In genomic region chr10:18886918-18887625, GRCm38 (mm10) we compare ENCODE assay signal across 8 mouse cellular contexts. TPM values are rescaled to one million over a fixed set of nuclear protein-coding genes. Genes with fewer than 3 reads are reported as not detected.
A peak's percentile ranks its signal among the peaks of the same experiment; 100 is the strongest.
DNase-seq lines count a peak whose midpoint lies in the region; ATAC-seq and TF ChIP-seq lines count a peak whose summit lies in the region.

No protein-coding gene starts in this region.

- no peak overlapping the region for H3K27ac ChIP-seq in kidney, embryonic 16.5 days (ENCODE audit: low read length)
- peak overlapping the region; percentile 78 for H3K27ac ChIP-seq in heart, adult 2 months

- TF ChIP-seq EP300 in heart, adult 2 months (IDR thresholded peaks at IDR 0.05; ENCODE audit: insufficient read depth, low read depth, low read length): peak; percentile 84

- 70% methylated on average over 4 of the region's 4 CpGs for WGBS in kidney, embryonic 16.5 days
- WGBS in heart, adult 2 months: 39% methylated on average over 4 of the region's 4 CpGs

- DNase-seq in kidney, adult 18-20 months: peak; percentile 51
- peak; percentile 13 for DNase-seq in cerebellum, adult 8-10 months
- DNase-seq in heart, adult 2 months: peak; percentile 74 to 84
- DNase-seq in layer of hippocampus, postnatal 10 days (ENCODE audit: low spot score in 2 of 2): peak; percentile 37 to 52
- DNase-seq in right cerebral cortex, adult 18-20 months: peak; percentile 49
- no peak for DNase-seq in retina, postnatal 1 day
- no peak for DNase-seq in thymus, adult 18-20 months

- no peak overlapping the region for H3K4me2 ChIP-seq in kidney, embryonic 16.5 days (replicated peaks; ENCODE audit: low read depth, low read length)

- no peak for TF ChIP-seq CTCF in heart, adult 2 months (IDR thresholded peaks at IDR 0.05)

- H3K27me3 ChIP-seq in kidney, embryonic 16.5 days (ENCODE audit: insufficient read depth, low read length): no peaks in the 10 kb centered on the region
- H3K27me3 ChIP-seq in heart, adult 2 months (ENCODE audit: control insufficient read depth, insufficient read depth, low read length): no peaks in the 10 kb centered on the region

- H3K4me3 ChIP-seq in kidney, embryonic 16.5 days (ENCODE audit: low read length): no peak overlapping the region
- H3K4me3 ChIP-seq in heart, adult 2 months: peak overlapping the region; percentile 28; the same call in 1 of the 2 replicates

- no peaks in the 10 kb centered on the region for H3K9me3 ChIP-seq in kidney, embryonic 16.5 days (ENCODE audit: low read length)

- no peaks in the 10 kb centered on the region for H3K36me3 ChIP-seq in kidney, embryonic 16.5 days (ENCODE audit: insufficient read depth, low read length)
- H3K36me3 ChIP-seq in heart, adult 2 months (ENCODE audit: control insufficient read depth, insufficient read depth, low read length): no peaks in the 10 kb centered on the region

- no peaks in the 10 kb centered on the region for H3K79me2 ChIP-seq in heart, adult 2 months (replicated peaks; ENCODE audit: control insufficient read depth, insufficient read depth, low read length)

- H3K9ac ChIP-seq in kidney, embryonic 16.5 days (replicated peaks; ENCODE audit: low read length): no peak overlapping the region
- no peak overlapping the region for H3K9ac ChIP-seq in heart, adult 2 months (ENCODE audit: low read depth, low read length)

- H3K4me1 ChIP-seq in kidney, embryonic 16.5 days (ENCODE audit: insufficient read depth, low read length): no peaks in the 10 kb centered on the region
- peaks cover 3% of the 10 kb centered on the region; the same call in 1 of the 2 replicates for H3K4me1 ChIP-seq in heart, adult 2 months (ENCODE audit: control insufficient read depth, insufficient read depth, low read length)

- peak; percentile 59; the same call in 1 of the 2 replicates for TF ChIP-seq POLR2A in heart, adult 2 months (IDR thresholded peaks at IDR 0.05; ENCODE audit: insufficient read depth, low read depth, low read length)

- ATAC-seq in kidney, embryonic 16.5 days (ENCODE audit: low FRiP score, low TSS enrichment): no peak

- intact Hi-C loops in heart, adult 2 months (cut with DNase I): loop anchor here (2.0 kb wide), 1 partner anchor 42 kb away; the partner anchor contains the start of gene Perp

RNA-seq across cellular contexts. Expression of gene Perp, which starts 42.3 kb away (rescaled TPM):
- 19.9 and 21.8 TPM in 2 replicates for polyA plus RNA-seq in kidney, embryonic 16.5 days (2015; fragmentation: Nextera tagmentation; extraction: Ambion mirVana)
- 100 to 1,000 TPM in 1 of 2 experiments, 10 to 100 TPM in 1; 86.1 to 105 TPM for total RNA-seq in heart, adult 2 months (2021)
- 137 and 153 TPM in 2 replicates for polyA plus RNA-seq in heart, adult 2 months (2012; rRNA removed)
- 1 to 10 TPM; 4.5 to 4.6 TPM for total RNA-seq in layer of hippocampus, postnatal 10 days (2021)

Comparison
In these comparisons a context has a peak if more than half of its experiments do, and no peak if none do; other contexts are left out.
1. DNase-seq: peak in kidney, adult 18-20 months (single experiment), cerebellum, adult 8-10 months (single experiment), heart, adult 2 months (2 of 2), layer of hippocampus, postnatal 10 days (2 of 2) and right cerebral cortex, adult 18-20 months (single experiment); none in retina, postnatal 1 day (single experiment) and thymus, adult 18-20 months (0 of 2).
2. RNA of gene Perp, which starts 42.3 kb away (total RNA-seq): 86.1 to 105 TPM in heart, adult 2 months; 4.5 to 4.6 TPM in layer of hippocampus, postnatal 10 days; every median in the first group is over 10 times any median in the second.